Mouse (Mus musculus) E14TG2a.4 (cell line): ENCODE measurements around the gene Ltn1.

ENCODE experiments used
- CTCF ChIP-seq: conservative IDR thresholded peaks from 2 replicates; pipeline ENCODE4 v1.5.1; 2014; ENCODE audit warnings: low read length
- NANOG ChIP-seq: IDR thresholded peaks from 2 replicates; pipeline ENCODE4 v1.6.1; 2014; ENCODE audit warnings: borderline replicate concordance, low read length, mixed read lengths
- POU5F1 ChIP-seq: IDR thresholded peaks from 2 replicates; pipeline ENCODE4 v1.6.1; 2014; ENCODE audit warnings: low read length, borderline replicate concordance

GRCm38 (mm10) chr16:87435411-87436205 is 3.2 kb upstream of the Ltn1 start:
- TF ChIP-seq CTCF: no peak
- TF ChIP-seq NANOG: no peak; the same call in 1 of the 2 replicates
- no peak for TF ChIP-seq POU5F1
